ENCODE assay signal across 35 mouse cellular contexts in genomic region chr11:98645946-98646345, GRCm38 (mm10). TPM values are rescaled to one million over a fixed set of nuclear protein-coding genes. Genes with fewer than 3 reads are reported as not detected.
"Had no signal": no experiment of that assay in that cellular context is flagged by ENCODE, and none has a peak within 500 bp of the region (broad histone marks: within the 10 kb centered on the region; RNA-seq: fewer than 3 reads in every experiment).

No protein-coding gene starts in this region.

- ATAC-seq: forebrain, embryonic 16.5 days; hindbrain, embryonic 16.5 days; inflammation-experienced regulatory T-cells, adult 6 months; intestine, embryonic 15.5 days; intestine, postnatal 0 days; liver, postnatal 0 days had no signal

- H3K9me3 ChIP-seq: heart, embryonic 10.5 days; heart, embryonic 12.5 days; hindbrain, embryonic 10.5 days; hindbrain, embryonic 12.5 days; intestine, embryonic 15.5 days; limb, embryonic 10.5 days; limb, embryonic 12.5 days; liver, embryonic 13.5 days; liver, embryonic 15.5 days had no signal

- H3K9ac ChIP-seq: heart, embryonic 12.5 days; hindbrain, embryonic 12.5 days; hindbrain, embryonic 14.5 days; intestine, embryonic 15.5 days; limb, embryonic 12.5 days; liver, embryonic 13.5 days; liver, embryonic 15.5 days; liver, postnatal 0 days had no signal

- H3K36me3 ChIP-seq: heart, embryonic 10.5 days; heart, embryonic 12.5 days; hindbrain, embryonic 10.5 days; hindbrain, embryonic 12.5 days; intestine, embryonic 15.5 days; limb, embryonic 10.5 days; limb, embryonic 12.5 days; liver, embryonic 13.5 days; liver, embryonic 15.5 days had no signal

- H3K4me1 ChIP-seq: heart, embryonic 10.5 days; heart, embryonic 12.5 days; hindbrain, embryonic 10.5 days; hindbrain, embryonic 12.5 days; intestine, embryonic 15.5 days; limb, embryonic 10.5 days; limb, embryonic 12.5 days; liver, embryonic 13.5 days; liver, embryonic 15.5 days had no signal

- H3K4me3 ChIP-seq: gastrocnemius, adult 2 months; heart, embryonic 10.5 days; heart, embryonic 12.5 days; hindbrain, embryonic 10.5 days; hindbrain, embryonic 12.5 days; intestine, embryonic 15.5 days; layer of hippocampus, adult 2 months; left cerebral cortex, adult 2 months; limb, embryonic 10.5 days; limb, embryonic 12.5 days; liver, embryonic 13.5 days; liver, embryonic 15.5 days had no signal

- H3K27ac ChIP-seq: gastrocnemius, adult 2 months; heart, embryonic 10.5 days; hindbrain, embryonic 10.5 days; hindbrain, embryonic 12.5 days; hindbrain, embryonic 14.5 days; intestine, embryonic 15.5 days; layer of hippocampus, adult 2 months; left cerebral cortex, adult 2 months; limb, embryonic 10.5 days; limb, embryonic 12.5 days; liver, embryonic 13.5 days; liver, embryonic 15.5 days had no signal

- H3K4me2 ChIP-seq: heart, embryonic 12.5 days; hindbrain, embryonic 12.5 days; hindbrain, embryonic 14.5 days; intestine, embryonic 15.5 days; limb, embryonic 12.5 days; liver, embryonic 11.5 days; liver, embryonic 13.5 days; liver, embryonic 15.5 days had no signal

- DNase-seq: gastrocnemius, adult 2 months; gastrocnemius, postnatal 10 days; gastrocnemius, postnatal 25 days; heart, adult 18-20 months; heart, postnatal 10 days; heart, postnatal 4 days; liver; liver, embryonic 13.5 days; liver, postnatal 0 days had no signal

- H3K27me3 ChIP-seq: hindbrain, embryonic 12.5 days; intestine, embryonic 15.5 days had no signal

RNA-seq across cellular contexts. Expression of gene Gsdma2, which starts 0.6 kb away (rescaled TPM):
- total RNA-seq: gastrocnemius, postnatal 10 days; gastrocnemius, postnatal 25 days; gastrocnemius, postnatal 4 days; granulocyte monocyte progenitor cell, adult 5-6 weeks; heart, adult 18-20 months; heart, postnatal 4 days; layer of hippocampus, adult 2 months; left cerebral cortex, adult 2 months; left cerebral cortex, postnatal 14 days; left cerebral cortex, postnatal 36 days had no signal
- polyA plus RNA-seq: forebrain, embryonic 16.5 days; frontal cortex, adult 2 months; heart, embryonic 10.5 days; heart, embryonic 12.5 days; heart, embryonic 14.5 days; hindbrain, embryonic 10.5 days; hindbrain, embryonic 12.5 days; hindbrain, embryonic 14.5 days; hindbrain, embryonic 16.5 days; inflammation-experienced regulatory T-cells, adult 6 months; limb, embryonic 10.5 days; limb, embryonic 12.5 days; limb, embryonic 14.5 days; liver, embryonic 11.5 days; liver, embryonic 13.5 days; liver, embryonic 15.5 days; liver, postnatal 0 days had no signal

RNA-seq across cellular contexts. Expression of gene Gsdma, which starts 18.2 kb away (rescaled TPM):
- total RNA-seq: gastrocnemius, postnatal 10 days; gastrocnemius, postnatal 4 days; granulocyte monocyte progenitor cell, adult 5-6 weeks; heart, postnatal 10 days; heart, postnatal 25 days; heart, postnatal 4 days; layer of hippocampus, adult 2 months; layer of hippocampus, postnatal 25 days; left cerebral cortex, adult 2 months; left cerebral cortex, postnatal 14 days; left cerebral cortex, postnatal 36 days had no signal
- polyA plus RNA-seq: forebrain, embryonic 16.5 days; heart, embryonic 10.5 days; heart, embryonic 12.5 days; heart, embryonic 14.5 days; heart, embryonic 16.5 days; hindbrain, embryonic 12.5 days; hindbrain, embryonic 14.5 days; inflammation-experienced regulatory T-cells, adult 6 months; limb, embryonic 12.5 days; liver, embryonic 11.5 days; liver, embryonic 13.5 days; liver, embryonic 15.5 days; liver, postnatal 0 days had no signal

RNA-seq across cellular contexts. Expression of gene Gsdma3, which starts 19.8 kb away (rescaled TPM):
- total RNA-seq: granulocyte monocyte progenitor cell, adult 5-6 weeks; layer of hippocampus, adult 2 months; layer of hippocampus, postnatal 25 days; left cerebral cortex, postnatal 36 days had no signal
- polyA plus RNA-seq: forebrain, embryonic 16.5 days; frontal cortex, adult 2 months; heart, embryonic 10.5 days; heart, embryonic 12.5 days; heart, embryonic 14.5 days; hindbrain, embryonic 10.5 days; hindbrain, embryonic 12.5 days; hindbrain, embryonic 14.5 days; hindbrain, embryonic 16.5 days; inflammation-experienced regulatory T-cells, adult 6 months; intestine, embryonic 15.5 days; intestine, postnatal 0 days; limb, embryonic 10.5 days; limb, embryonic 12.5 days; limb, embryonic 14.5 days; liver, embryonic 11.5 days; liver, embryonic 13.5 days; liver, embryonic 15.5 days; liver, postnatal 0 days had no signal
